Mouse (Mus musculus): ENCODE data around the gene 5830411N06Rik.

5830411N06Rik gene

GRCm38 (mm10) chr7:140247216-140247615 is at the start of gene 5830411N06Rik:
5830411N06Rik (plus strand) TSS chr7:140247284.
- DNase-seq (ENCODE audit: low spot score), result no peak

GRCm38 (mm10) chr7:140201090-140201489 is 46.0 kb upstream of the 5830411N06Rik start:
- no peak for DNase-seq (ENCODE audit: low spot score)

GRCm38 (mm10) chr7:140205864-140206263 is 41.2 kb upstream of the 5830411N06Rik start, which contains the start of gene Olfr524:
Olfr524 (minus strand) TSS chr7:140205964.
- DNase-seq (ENCODE audit: low spot score), result no peak

- no peak for DNase-seq (ENCODE audit: low spot score)
These were observed 40.2 kb upstream of the 5830411N06Rik start for GRCm38 (mm10) chr7:140206904-140207303.

GRCm38 (mm10) chr7:140208153-140208552 is 38.9 kb upstream of the 5830411N06Rik start:
- DNase-seq (ENCODE audit: low spot score), result no peak

- no peak for DNase-seq (ENCODE audit: low spot score)
These were observed 38.4 kb upstream of the 5830411N06Rik start for GRCm38 (mm10) chr7:140208677-140209076.

- DNase-seq (ENCODE audit: low spot score), result no peak
These were observed 33.2 kb upstream of the 5830411N06Rik start for GRCm38 (mm10) chr7:140213841-140214240.

- DNase-seq (ENCODE audit: low spot score), result no peak
These were observed 29.1 kb upstream of the 5830411N06Rik start, which contains the start of gene Cd163l1 for GRCm38 (mm10) chr7:140217967-140218366. Cd163l1 (plus strand) TSS chr7:140218267.

- no peak for DNase-seq (ENCODE audit: low spot score)
These were observed 27.8 kb upstream of the 5830411N06Rik start for GRCm38 (mm10) chr7:140219268-140219667.

- no peak for DNase-seq (ENCODE audit: low spot score)
These were observed 26.7 kb upstream of the 5830411N06Rik start for GRCm38 (mm10) chr7:140220375-140220774.

- DNase-seq (ENCODE audit: low spot score), result no peak
These were observed 22.9 kb upstream of the 5830411N06Rik start for GRCm38 (mm10) chr7:140224209-140224608.

GRCm38 (mm10) chr7:140228476-140228875 is 18.6 kb upstream of the 5830411N06Rik start:
- no peak for DNase-seq (ENCODE audit: low spot score)

GRCm38 (mm10) chr7:140231026-140231425 is 16.1 kb upstream of the 5830411N06Rik start:
- DNase-seq (ENCODE audit: low spot score), result no peak

- DNase-seq (ENCODE audit: low spot score), result no peak
These were observed 13.4 kb upstream of the 5830411N06Rik start for GRCm38 (mm10) chr7:140233696-140234095.

- DNase-seq (ENCODE audit: low spot score), result no peak
These were observed 6.8 kb downstream of the 5830411N06Rik start for GRCm38 (mm10) chr7:140253780-140254299.

GRCm38 (mm10) chr7:140295746-140296145 is 48.7 kb downstream of the 5830411N06Rik start:
- no peak for DNase-seq (ENCODE audit: low spot score)

GRCm38 (mm10) chr7:140296876-140297275 is 49.8 kb downstream of the 5830411N06Rik start:
- DNase-seq (ENCODE audit: low spot score), result no peak

GRCm38 (mm10) chr7:140299416-140299815 is 52.3 kb downstream of the 5830411N06Rik start:
- DNase-seq (ENCODE audit: low spot score), result no peak

GRCm38 (mm10) chr7:140319861-140320385 is 72.8 kb downstream of the 5830411N06Rik start:
- no peak for DNase-seq (ENCODE audit: low spot score)

- DNase-seq (ENCODE audit: low spot score), result no peak
These were observed 73.5 kb downstream of the 5830411N06Rik start, which contains the start of gene Olfr525 for GRCm38 (mm10) chr7:140320558-140320957. Olfr525 (plus strand) TSS chr7:140320858.

GRCm38 (mm10) chr7:140321135-140321534 is 74.1 kb downstream of the 5830411N06Rik start:
- DNase-seq (ENCODE audit: low spot score), result no peak

GRCm38 (mm10) chr7:140329766-140330304 is 82.8 kb downstream of the 5830411N06Rik start:
- DNase-seq (ENCODE audit: low spot score), result no peak

GRCm38 (mm10) chr7:140333717-140334116 is 86.6 kb downstream of the 5830411N06Rik start, which contains the start of gene Olfr527:
Olfr527 (plus strand) TSS chr7:140334017.
- no peak for DNase-seq (ENCODE audit: low spot score)
